Mouse (Mus musculus) layer of hippocampus, adult 8-10 months (tissue): ENCODE results near the gene Crygs. TPM values are rescaled to one million over a fixed set of nuclear protein-coding genes. Genes with fewer than 3 reads are reported as not detected.
"Not testable (repeated sequence)": the region's sequence is repeated elsewhere in the genome, so short reads cannot be mapped to it uniquely, and the experiment has no call there.

Experiments
- DNase-seq, 2 experiments: peaks; one replicate each; pipeline ENCODE4 v3.0.0; 2022; ENCODE audit warnings: low spot score in 2 of 2
- total RNA-seq, 4 experiments: library from RNA; stranded (reverse); gene quantifications; 2 replicates each; pipeline ENCODE4 v1.2.4; 2022

Gene Crygs
- total RNA-seq, 4 experiments from 2014 or later = not detected

- DNase-seq = peak; percentile 79 to 80
Measured at GRCm38 (mm10) chr16:22789908-22790367, 21.4 kb downstream of the Crygs start.

GRCm38 (mm10) chr16:22782686-22783085 is 28.7 kb downstream of the Crygs start:
- no peak for DNase-seq

DNA sequence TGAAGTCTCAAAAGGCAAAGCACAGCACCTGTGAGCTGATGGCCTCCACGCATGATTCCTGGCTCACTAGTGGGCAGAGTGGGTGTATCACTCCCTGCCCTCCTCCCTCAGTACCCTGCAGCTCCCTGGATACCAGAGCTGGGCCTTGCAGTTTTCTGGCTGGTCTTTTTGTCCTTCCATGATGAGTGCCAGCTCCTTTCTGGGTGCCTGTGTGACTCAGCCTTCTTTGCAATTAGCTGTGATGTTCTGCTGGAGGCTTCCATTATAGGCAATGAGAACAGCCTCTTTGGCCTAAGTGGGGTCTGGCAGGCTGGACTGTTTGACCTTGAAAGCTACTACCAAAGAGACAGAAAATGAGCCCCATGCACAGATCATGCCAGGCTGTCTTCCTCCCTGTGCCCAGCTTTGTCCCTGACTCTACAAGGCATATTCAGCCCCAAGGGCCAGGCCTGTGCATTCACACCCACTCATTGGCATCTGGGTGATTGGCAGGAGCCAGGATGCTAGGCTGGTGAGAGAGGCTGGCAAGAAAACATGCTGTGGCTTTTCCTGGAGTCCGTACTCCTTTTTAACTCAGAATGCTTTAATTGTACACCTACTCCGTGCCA is 32.0 kb downstream of the Crygs start:
- DNase-seq = peak; percentile 54 to 65

DNA sequence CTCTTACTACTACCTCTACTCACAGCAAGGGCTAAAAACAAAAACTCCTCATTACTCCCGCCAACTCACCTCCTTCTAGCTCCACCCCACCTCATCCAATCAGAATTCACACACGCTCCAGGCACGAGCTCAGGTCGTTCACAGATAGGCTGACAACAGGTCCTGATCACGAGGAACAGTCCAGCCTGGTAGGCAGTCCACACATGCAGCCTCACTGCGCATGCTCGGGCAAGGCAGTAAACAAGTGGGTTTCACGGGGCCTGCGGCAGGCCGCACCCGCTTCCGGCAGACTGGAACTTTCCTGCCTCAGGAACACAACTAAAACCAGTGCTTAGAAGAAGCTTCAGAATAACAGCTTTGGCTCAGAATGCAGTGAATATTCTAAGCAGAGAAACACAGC is 33.1 kb downstream of the Crygs start:
- not testable (repeated sequence) for DNase-seq

DNA sequence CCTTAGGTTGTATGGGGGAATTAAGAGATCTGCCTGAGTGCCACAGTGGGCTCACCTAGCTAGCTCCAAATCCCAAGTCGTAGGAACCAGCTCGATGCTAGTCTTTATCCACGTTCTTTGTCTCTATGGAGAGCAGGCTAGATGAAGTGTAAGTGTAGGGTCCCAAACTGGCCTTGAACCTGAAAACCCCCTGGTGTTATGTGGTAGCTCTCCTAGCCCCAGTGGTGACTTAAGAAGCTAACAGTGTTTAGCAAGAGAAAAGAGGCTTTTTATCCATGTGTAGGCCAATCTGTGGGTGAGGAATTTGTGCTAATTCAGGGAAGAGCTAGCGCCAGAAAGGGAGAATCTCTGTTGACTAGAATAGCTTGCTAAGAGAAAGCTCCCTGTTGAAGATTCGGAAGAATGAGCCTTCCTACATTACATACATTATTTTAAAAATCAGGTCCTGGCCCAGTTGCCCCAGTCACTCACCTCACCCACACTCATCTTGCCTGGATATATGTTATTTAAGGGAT is 35.8 kb downstream of the Crygs start:
- DNase-seq = no peak

DNA sequence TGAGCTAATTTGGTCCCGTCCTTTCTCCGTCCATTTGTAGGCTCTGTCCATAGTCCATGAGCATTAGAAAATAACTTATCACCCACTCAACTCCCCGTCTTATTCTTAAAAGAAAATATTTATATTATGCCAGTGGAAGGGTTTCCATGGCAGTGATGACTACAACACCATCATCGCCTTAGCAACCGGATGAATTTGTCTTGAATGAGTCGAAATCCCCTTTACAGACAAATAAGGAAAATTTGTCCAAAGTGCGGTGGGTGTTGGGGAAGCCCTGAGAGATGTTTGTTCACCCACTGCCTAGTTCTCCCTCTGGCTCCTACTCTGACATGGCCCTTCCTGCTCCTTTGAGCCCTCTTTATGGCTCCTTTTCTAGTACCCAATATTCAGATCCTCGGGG is 42.7 kb downstream of the Crygs start:
- peak in 1 of 2 experiments; percentile 20 for DNase-seq

GRCm38 (mm10) chr16:22767405-22767804 is 44.0 kb downstream of the Crygs start:
- no peak for DNase-seq

GRCm38 (mm10) chr16:22766738-22767211 is 44.6 kb downstream of the Crygs start:
- DNase-seq = no peak

- no peak for DNase-seq
Measured at GRCm38 (mm10) chr16:22765531-22765930, 45.8 kb downstream of the Crygs start.

Other genes with a start within 250 kb of the Crygs start
- gene Dgkg, start 154.4 kb downstream of the Crygs start, total RNA-seq = 100 to 1,000 TPM; 171 to 234 (median 200) TPM
- gene Tbccd1, start 46.1 kb upstream of the Crygs start, total RNA-seq = 10 to 100 TPM; 12.5 to 15.4 (median 15.3) TPM
- 10 to 100 TPM; 51.4 to 63.3 (median 59.3) TPM for gene Dnajb11, start 46.3 kb upstream of the Crygs start, total RNA-seq
- gene Ahsg, start 79.7 kb upstream of the Crygs start, total RNA-seq = not detected
- gene Fetub, start 106.8 kb upstream of the Crygs start, total RNA-seq = under 1 TPM in 3 of 4 experiments, not detected in 1; 0.39 to 0.70 (median 0.41) TPM
- gene Hrg, start 139.5 kb upstream of the Crygs start, total RNA-seq = not detected
- not detected for gene Kng2, start 217.9 kb upstream of the Crygs start, total RNA-seq
- gene Kng1, start 246.3 kb upstream of the Crygs start, total RNA-seq = not detected